Mouse (Mus musculus): Measurements from ENCODE around the gene Dclre1a.

- TF ChIP-seq GATA1 (IDR thresholded peaks at IDR 0.05; ENCODE audit: low read length) (no peak), TAL1 (IDR thresholded peaks at IDR 0.05; ENCODE audit: low read length) (no peak)
These were observed 18.9 kb upstream of the Dclre1a start for GRCm38 (mm10) chr19:56566940-56567339.
